Mouse (Mus musculus) kidney, postnatal 0 days (tissue): ENCODE measurements around the gene Tbc1d22a. TPM values are rescaled to one million over a fixed set of nuclear protein-coding genes. Genes with fewer than 3 reads are reported as not detected.

Experiments
- ATAC-seq: fragments of 200-750 bp; cut with Nextera tagmentation; replicated peaks from 2 replicates; pipeline ENCODE4 v1.8.0; 2017; ENCODE audit warnings: low read depth, moderate number of reproducible peaks, moderate TSS enrichment, moderate library complexity; ENCODE audit not compliant: low FRiP score
- DNase-seq: peaks from one replicate; pipeline ENCODE4 v3.0.0-alpha.2; 2016; ENCODE audit warnings: low spot score
- H3K27ac ChIP-seq: fragments of 300-500 bp; sonication (generic); 2 replicates; pipeline ENCODE4 v1.5.1; 2014; ENCODE audit warnings: mild to moderate bottlenecking
- H3K27me3 ChIP-seq: fragments of 300-500 bp; sonication (generic); 2 replicates; pipeline ENCODE4 v1.6.1; 2014; ENCODE audit warnings: low read length, mixed read lengths; ENCODE audit not compliant: insufficient read depth
- H3K36me3 ChIP-seq: fragments of 300-500 bp; sonication (generic); 2 replicates; pipeline ENCODE4 v1.6.1; 2014; ENCODE audit warnings: low read length, mixed read lengths; ENCODE audit not compliant: insufficient read depth
- H3K4me1 ChIP-seq: fragments of 300-500 bp; sonication (generic); replicated peaks from 2 replicates; pipeline ENCODE4 v1.6.1; 2014; ENCODE audit warnings: antibody characterized with exemption, low read length, mixed read lengths; ENCODE audit not compliant: insufficient read depth
- H3K4me2 ChIP-seq: fragments of 300-500 bp; sonication (generic); 2 replicates; pipeline ENCODE4 v1.6.1; 2014; ENCODE audit warnings: mild to moderate bottlenecking, low read length, moderate library complexity, mixed read lengths
- H3K4me3 ChIP-seq: fragments of 300-500 bp; sonication (generic); replicated peaks from 2 replicates; pipeline ENCODE4 v1.5.1; 2014; ENCODE audit warnings: low read depth, low read length
- H3K9ac ChIP-seq: fragments of 300-500 bp; sonication (generic); 2 replicates; pipeline ENCODE4 v1.6.1; 2014; ENCODE audit warnings: low read depth, low read length
- H3K9me3 ChIP-seq: fragments of 300-500 bp; sonication (generic); replicated peaks from 2 replicates; pipeline ENCODE4 v1.6.1; 2016; ENCODE audit warnings: low read length, inconsistent platforms, mixed read lengths
- CTCF ChIP-seq: IDR thresholded peaks from 2 replicates; pipeline ENCODE4 v1.5.1; 2016; ENCODE audit warnings: antibody characterized with exemption, low read depth, mild to moderate bottlenecking, moderate library complexity
- WGBS: fragments of 180-500 bp; shearing (Covaris S2); extraction: QIAGEN DNeasy Blood & Tissue Kit; methylation state at CpG from one replicate; pipeline ENCODE4 v1.1.7; 2014; 5-methylcytosine and 5-hydroxymethylcytosine counted together
- polyA plus RNA-seq: library from polyadenylated mRNA; unstranded; fragments of >200 nt; fragmentation: Nextera tagmentation; extraction: Ambion mirVana; gene quantifications from 2 replicates; pipeline ENCODE4 v1.2.1, GENCODE M21; 2015

Tbc1d22a gene
- polyA plus RNA-seq, 1 experiment from 2014 or later, result 12.7 TPM

DNA sequence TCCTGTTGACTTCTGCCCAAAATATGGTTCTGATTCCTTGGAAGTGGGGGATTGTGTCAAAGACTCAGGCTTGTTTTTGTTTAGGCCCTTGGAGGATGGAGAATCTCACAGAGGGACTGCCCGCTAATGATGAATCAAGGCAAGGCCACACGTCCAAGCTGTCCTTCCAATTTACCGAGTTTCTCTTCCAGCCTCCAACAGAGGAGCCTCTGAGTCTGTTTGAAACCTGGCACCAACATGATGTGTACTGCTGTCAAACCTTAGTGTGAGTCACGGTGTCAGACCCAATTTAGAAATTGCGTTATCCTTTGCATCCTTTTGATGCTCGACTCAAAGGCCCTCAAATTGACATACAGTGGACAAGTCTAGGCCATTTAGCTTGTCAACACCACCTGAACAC is 126.5 kb downstream of the Tbc1d22a start:
- no peaks in the 10 kb centered on the region for H3K27me3 ChIP-seq
- 0 out of 2 replicates have a peak, but pooled peaks cover 4% of the 10 kb centered on the region for H3K4me1 ChIP-seq
- no peaks in the 10 kb centered on the region for H3K9me3 ChIP-seq
- 74% methylated on average over 6 of the region's 6 CpGs for WGBS
- H3K9ac ChIP-seq, result no peak overlapping the region
- DNase-seq (no peak), ATAC-seq (no peak)
- H3K4me2 ChIP-seq, result no peak overlapping the region
- no peaks in the 10 kb centered on the region for H3K36me3 ChIP-seq
- no peak for TF ChIP-seq CTCF
- no peak overlapping the region for H3K27ac ChIP-seq
- H3K4me3 ChIP-seq, result no peak overlapping the region

DNA sequence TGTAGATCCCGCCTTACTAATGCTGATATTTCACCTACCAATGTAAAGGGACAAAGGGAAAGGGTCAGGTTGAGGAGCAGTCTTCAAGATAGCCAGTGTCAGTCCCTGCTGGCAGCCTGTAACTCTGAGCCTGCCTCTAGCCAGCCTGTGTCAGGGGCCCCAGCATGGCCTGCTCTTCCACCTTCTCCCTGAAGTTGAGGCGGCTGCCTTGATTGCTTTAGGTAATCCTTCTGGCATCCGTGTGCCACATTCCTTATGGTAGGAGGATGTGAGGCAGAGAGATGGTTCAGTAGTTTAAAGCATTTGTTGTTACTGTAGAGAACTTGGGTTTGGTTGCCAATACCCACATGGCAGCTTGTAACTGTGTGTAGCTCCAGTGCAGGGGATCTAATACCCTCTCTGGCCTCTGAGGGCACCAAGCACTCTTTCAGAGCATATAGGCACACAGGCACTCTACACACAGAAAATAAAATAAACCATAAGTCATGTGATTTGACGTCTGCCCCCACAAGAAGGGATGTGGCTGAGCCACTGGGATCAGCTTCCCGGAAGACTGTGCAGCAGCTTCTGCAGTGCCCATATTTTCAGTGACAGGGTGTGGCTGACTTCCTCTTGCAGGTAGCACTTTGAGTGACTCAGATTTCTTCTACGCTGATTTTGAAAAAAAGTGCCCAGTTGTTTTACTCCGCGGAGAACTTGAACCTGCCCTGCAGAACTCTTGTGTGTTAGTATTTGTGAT is 128.5 kb downstream of the Tbc1d22a start:
- Histone ChIP-seq H3K4me1 (0 out of 2 replicates have a peak, but pooled peaks cover 4% of the 10 kb centered on the region), H3K9ac (no peak overlapping the region), H3K27me3 (no peaks in the 10 kb centered on the region), H3K4me3 (no peak overlapping the region), H3K36me3 (no peaks in the 10 kb centered on the region), H3K27ac (no peak overlapping the region), H3K9me3 (no peaks in the 10 kb centered on the region), H3K4me2 (no peak overlapping the region)
- no peak for DNase-seq
- 74% methylated on average over 8 of the region's 8 CpGs for WGBS
- TF ChIP-seq CTCF, result no peak
- no peak for ATAC-seq

DNA sequence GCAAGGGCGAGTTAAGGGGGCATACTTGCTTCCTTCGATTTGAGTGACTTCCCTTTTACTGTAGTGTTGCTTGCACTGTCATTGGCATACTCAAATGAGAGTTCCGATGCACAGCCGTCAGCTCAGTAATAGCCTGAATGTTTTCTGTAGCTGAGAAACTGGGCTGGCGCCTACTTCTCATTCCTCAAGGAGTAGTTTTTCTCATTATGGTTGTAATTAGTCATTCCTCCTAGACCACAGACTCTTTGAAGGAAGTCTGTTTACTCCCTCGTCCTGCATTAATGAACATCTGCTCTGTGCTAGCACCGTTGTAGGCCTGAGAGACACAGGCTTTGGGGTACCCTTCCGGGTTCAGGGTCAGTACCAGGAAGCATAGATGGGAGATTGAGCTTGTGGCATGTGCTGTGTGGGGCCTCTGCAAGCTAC is 130.7 kb downstream of the Tbc1d22a start:
- Histone ChIP-seq H3K9ac (no peak overlapping the region), H3K4me1 (0 out of 2 replicates have a peak, but pooled peaks cover 4% of the 10 kb centered on the region), H3K4me2 (no peak overlapping the region), H3K9me3 (no peaks in the 10 kb centered on the region), H3K4me3 (no peak overlapping the region), H3K27ac (no peak overlapping the region), H3K27me3 (no peaks in the 10 kb centered on the region), H3K36me3 (no peaks in the 10 kb centered on the region)
- WGBS, result 61% methylated on average over 8 of the region's 8 CpGs
- no peak for DNase-seq
- no peak for TF ChIP-seq CTCF
- no peak for ATAC-seq

DNA sequence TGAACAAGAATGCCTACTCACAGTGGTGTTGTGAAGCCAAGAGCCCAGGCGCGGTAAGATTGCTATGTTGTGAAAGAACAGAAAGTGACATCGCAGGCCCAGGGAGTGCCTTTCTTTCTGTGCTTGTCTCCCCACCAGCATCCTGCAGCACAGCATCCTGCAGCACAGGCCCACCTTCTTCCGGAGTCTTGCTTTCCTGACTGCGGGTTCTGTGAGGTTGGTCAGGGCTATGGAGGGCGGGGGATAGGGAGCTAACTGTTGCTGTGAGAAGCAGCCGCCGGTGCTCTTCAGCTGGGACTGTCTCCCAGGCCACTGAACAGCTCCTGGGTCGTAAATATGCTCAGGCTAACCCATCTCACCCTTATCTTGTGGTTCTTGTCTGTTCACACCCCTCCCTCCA is 131.6 kb downstream of the Tbc1d22a start:
- H3K27me3 ChIP-seq, result no peaks in the 10 kb centered on the region
- no peak for DNase-seq
- H3K36me3 ChIP-seq, result no peaks in the 10 kb centered on the region
- H3K4me3 ChIP-seq, result no peak overlapping the region
- 56% methylated on average over 9 of the region's 9 CpGs for WGBS
- no peak overlapping the region for H3K4me2 ChIP-seq
- no peak overlapping the region for H3K27ac ChIP-seq
- no peak for TF ChIP-seq CTCF
- no peak overlapping the region for H3K9ac ChIP-seq
- H3K4me1 ChIP-seq, result 0 out of 2 replicates have a peak, but pooled peaks cover 4% of the 10 kb centered on the region
- no peaks in the 10 kb centered on the region for H3K9me3 ChIP-seq
- ATAC-seq, result no peak

DNA sequence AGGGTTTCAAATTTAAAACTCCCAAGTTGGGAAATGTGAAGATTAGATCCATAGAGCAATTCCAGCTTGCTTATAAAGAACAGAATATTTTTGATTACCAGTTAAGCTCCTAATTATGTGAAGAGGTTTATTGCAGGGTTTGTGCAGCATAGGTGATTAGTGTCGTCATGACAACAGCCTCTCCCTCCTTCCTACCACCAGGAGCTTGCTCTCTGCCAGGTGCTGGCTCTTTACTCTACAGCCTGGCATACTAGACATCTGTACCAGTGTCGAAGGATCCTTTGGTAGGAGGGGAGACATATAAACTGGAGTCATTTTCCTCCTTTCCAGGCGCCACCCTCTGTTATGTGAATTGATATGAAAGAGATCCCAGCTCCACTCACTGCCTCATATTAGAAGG is 132.3 kb downstream of the Tbc1d22a start:
- no peak for TF ChIP-seq CTCF
- DNase-seq, result no peak
- Histone ChIP-seq H3K36me3 (no peaks in the 10 kb centered on the region), H3K4me3 (no peak overlapping the region), H3K27me3 (no peaks in the 10 kb centered on the region), H3K4me2 (no peak overlapping the region), H3K9me3 (no peaks in the 10 kb centered on the region), H3K4me1 (0 out of 2 replicates have a peak, but pooled peaks cover 4% of the 10 kb centered on the region), H3K9ac (no peak overlapping the region), H3K27ac (no peak overlapping the region)
- 84% methylated on average over 3 of the region's 3 CpGs for WGBS
- ATAC-seq, result no peak

DNA sequence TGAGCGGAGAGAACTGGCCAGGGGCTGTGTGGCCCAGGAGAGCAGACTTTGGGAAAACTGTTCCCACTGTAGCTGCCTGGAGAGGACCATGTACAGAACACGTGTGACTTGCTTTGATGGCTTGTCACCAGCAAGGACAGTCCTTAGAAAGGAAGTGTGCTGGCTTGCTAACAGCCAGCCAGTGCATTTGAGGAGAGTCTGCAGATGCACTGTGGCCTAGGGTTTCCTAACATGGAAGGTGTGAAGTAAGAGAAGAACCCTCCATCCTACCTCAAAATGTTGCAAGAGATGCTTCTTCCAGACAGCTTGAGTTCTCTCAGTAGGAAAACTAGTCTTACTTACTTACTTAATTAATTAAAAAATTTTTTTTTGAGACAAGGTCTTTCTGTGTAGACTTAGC is 140.7 kb downstream of the Tbc1d22a start:
- ATAC-seq (no peak), DNase-seq (no peak)
- 82% methylated on average over 2 of the region's 2 CpGs for WGBS
- no peak for TF ChIP-seq CTCF
- no peaks in the 10 kb centered on the region for H3K4me1 ChIP-seq
- no peak overlapping the region for H3K9ac ChIP-seq
- no peaks in the 10 kb centered on the region for H3K9me3 ChIP-seq
- no peaks in the 10 kb centered on the region for H3K27me3 ChIP-seq
- H3K36me3 ChIP-seq, result no peaks in the 10 kb centered on the region
- H3K4me2 ChIP-seq, result no peak overlapping the region
- no peak overlapping the region for H3K4me3 ChIP-seq
- H3K27ac ChIP-seq, result no peak overlapping the region

DNA sequence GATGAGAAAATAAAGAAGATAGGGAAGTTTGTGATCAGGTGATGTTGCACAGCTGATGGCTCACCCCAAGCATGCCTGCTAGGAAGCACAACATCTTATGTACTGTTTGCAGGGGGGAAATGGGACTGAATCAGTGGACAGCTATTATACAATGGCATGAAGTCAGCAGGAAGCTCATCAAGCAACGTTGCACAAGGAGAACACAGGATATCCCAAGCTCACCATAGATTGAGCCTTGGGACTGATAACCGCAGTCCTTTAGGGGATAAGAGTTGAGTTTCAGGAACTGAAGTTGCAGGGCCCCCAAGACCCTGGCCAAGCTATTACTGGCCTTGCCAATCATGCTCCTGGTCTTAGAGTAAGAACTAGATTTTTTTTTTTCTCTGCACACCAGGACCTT is 141.6 kb downstream of the Tbc1d22a start:
- no peak for TF ChIP-seq CTCF
- DNase-seq, result no peak
- 83% methylated on average over 2 of the region's 2 CpGs for WGBS

More for the DNA sequence above, 141.6 kb downstream of the Tbc1d22a start:
- Histone ChIP-seq H3K4me3 (no peak overlapping the region), H3K4me2 (no peak overlapping the region), H3K27me3 (no peaks in the 10 kb centered on the region), H3K9ac (no peak overlapping the region), H3K36me3 (no peaks in the 10 kb centered on the region), H3K27ac (no peak overlapping the region), H3K4me1 (no peaks in the 10 kb centered on the region), H3K9me3 (no peaks in the 10 kb centered on the region)
- no peak for ATAC-seq
